Mouse (Mus musculus): ENCODE data around the gene Acsbg2. TPM values are rescaled to one million over a fixed set of nuclear protein-coding genes. Genes with fewer than 3 reads are reported as not detected.

Acsbg2 gene
- polyA plus RNA-seq, 1 experiment = not detected

- H3K9me3 ChIP-seq (ENCODE audit: control insufficient read depth, low read length) = no peaks in the 10 kb centered on the region
- no peak for TF ChIP-seq TAL1 (IDR thresholded peaks at IDR 0.05; ENCODE audit: low read length)
- TF ChIP-seq GATA1 (IDR thresholded peaks at IDR 0.05; ENCODE audit: low read length) = no peak
- H3K4me1 ChIP-seq (ENCODE audit: control insufficient read depth) = no peaks in the 10 kb centered on the region
- no peak overlapping the region for H3K4me3 ChIP-seq (replicated peaks)
- H3K27me3 ChIP-seq (ENCODE audit: control insufficient read depth) = no peaks in the 10 kb centered on the region; the same call in 1 of the 2 replicates
- H3K36me3 ChIP-seq (ENCODE audit: control insufficient read depth) = no peaks in the 10 kb centered on the region
These were observed 2.7 kb upstream of the Acsbg2 start for GRCm38 (mm10) chr17:56876981-56877380.

- Histone ChIP-seq H3K4me3 (replicated peaks) (no peak overlapping the region), H3K9me3 (ENCODE audit: control insufficient read depth, low read length) (no peaks in the 10 kb centered on the region), H3K27me3 (ENCODE audit: control insufficient read depth) (no peaks in the 10 kb centered on the region; the same call in 1 of the 2 replicates), H3K4me1 (ENCODE audit: control insufficient read depth) (no peaks in the 10 kb centered on the region), H3K36me3 (ENCODE audit: control insufficient read depth) (no peaks in the 10 kb centered on the region)
- TF ChIP-seq GATA1 (IDR thresholded peaks at IDR 0.05; ENCODE audit: low read length) (no peak), TAL1 (IDR thresholded peaks at IDR 0.05; ENCODE audit: low read length) (no peak)
These were observed 2.2 kb upstream of the Acsbg2 start for GRCm38 (mm10) chr17:56876465-56876864.

- H3K4me1 ChIP-seq (ENCODE audit: control insufficient read depth) = peaks cover 5% of the 10 kb centered on the region
- no peak for TF ChIP-seq TAL1 (IDR thresholded peaks at IDR 0.05; ENCODE audit: low read length)
- TF ChIP-seq GATA1 (IDR thresholded peaks at IDR 0.05; ENCODE audit: low read length) = no peak
- H3K36me3 ChIP-seq (ENCODE audit: control insufficient read depth) = no peaks in the 10 kb centered on the region
- H3K9me3 ChIP-seq (ENCODE audit: control insufficient read depth, low read length) = no peaks in the 10 kb centered on the region
- no peaks in the 10 kb centered on the region; the same call in 1 of the 2 replicates for H3K27me3 ChIP-seq (ENCODE audit: control insufficient read depth)
- no peak within 1 kb of the TSS for H3K4me3 ChIP-seq (replicated peaks)
These were observed 847 bp upstream of the Acsbg2 start, which contains the start of gene 1700061G19Rik for GRCm38 (mm10) chr17:56874936-56875651. TSS of gene 1700061G19Rik (plus strand) at chr17:56875477.

GRCm38 (mm10) chr17:56872512-56872911 is 1.7 kb downstream of the Acsbg2 start:
- H3K36me3 ChIP-seq (ENCODE audit: control insufficient read depth) = no peaks in the 10 kb centered on the region
- TF ChIP-seq TAL1 (IDR thresholded peaks at IDR 0.05; ENCODE audit: low read length) = no peak
- TF ChIP-seq GATA1 (IDR thresholded peaks at IDR 0.05; ENCODE audit: low read length) = no peak
- H3K9me3 ChIP-seq (ENCODE audit: control insufficient read depth, low read length) = no peaks in the 10 kb centered on the region
- no peak overlapping the region for H3K4me3 ChIP-seq (replicated peaks)
- H3K27me3 ChIP-seq (ENCODE audit: control insufficient read depth) = no peaks in the 10 kb centered on the region; the same call in 1 of the 2 replicates
- H3K4me1 ChIP-seq (ENCODE audit: control insufficient read depth) = peaks cover 6% of the 10 kb centered on the region

GRCm38 (mm10) chr17:56871767-56872166 is 2.5 kb downstream of the Acsbg2 start:
- Histone ChIP-seq H3K27me3 (ENCODE audit: control insufficient read depth) (no peaks in the 10 kb centered on the region; the same call in none of the 2 replicates), H3K4me1 (ENCODE audit: control insufficient read depth) (peaks cover 6% of the 10 kb centered on the region), H3K36me3 (ENCODE audit: control insufficient read depth) (no peaks in the 10 kb centered on the region), H3K9me3 (ENCODE audit: control insufficient read depth, low read length) (peaks cover 6% of the 10 kb centered on the region), H3K4me3 (replicated peaks) (no peak overlapping the region)
- no peak for TF ChIP-seq TAL1 (IDR thresholded peaks at IDR 0.05; ENCODE audit: low read length)
- no peak for TF ChIP-seq GATA1 (IDR thresholded peaks at IDR 0.05; ENCODE audit: low read length)

- H3K27me3 ChIP-seq (ENCODE audit: control insufficient read depth) = no peaks in the 10 kb centered on the region; the same call in 1 of the 2 replicates
- peaks cover 10% of the 10 kb centered on the region for H3K9me3 ChIP-seq (ENCODE audit: control insufficient read depth, low read length)
- peaks cover 6% of the 10 kb centered on the region for H3K4me1 ChIP-seq (ENCODE audit: control insufficient read depth)
- no peaks in the 10 kb centered on the region for H3K36me3 ChIP-seq (ENCODE audit: control insufficient read depth)
- TF ChIP-seq GATA1 (IDR thresholded peaks at IDR 0.05; ENCODE audit: low read length) (no peak), TAL1 (IDR thresholded peaks at IDR 0.05; ENCODE audit: low read length) (no peak)
- no peak overlapping the region for H3K4me3 ChIP-seq (replicated peaks)
These were observed 3.8 kb downstream of the Acsbg2 start for GRCm38 (mm10) chr17:56870287-56870953.

- TF ChIP-seq TAL1 (IDR thresholded peaks at IDR 0.05; ENCODE audit: low read length) = no peak
- no peak for TF ChIP-seq GATA1 (IDR thresholded peaks at IDR 0.05; ENCODE audit: low read length)
- Histone ChIP-seq H3K27me3 (ENCODE audit: control insufficient read depth) (no peaks in the 10 kb centered on the region; the same call in 1 of the 2 replicates), H3K9me3 (ENCODE audit: control insufficient read depth, low read length) (peaks cover 10% of the 10 kb centered on the region), H3K4me3 (replicated peaks) (no peak overlapping the region), H3K4me1 (ENCODE audit: control insufficient read depth) (peaks cover 6% of the 10 kb centered on the region), H3K36me3 (ENCODE audit: control insufficient read depth) (no peaks in the 10 kb centered on the region)
These were observed 4.7 kb downstream of the Acsbg2 start for GRCm38 (mm10) chr17:56869481-56869977.

- no peaks in the 10 kb centered on the region; the same call in 1 of the 2 replicates for H3K27me3 ChIP-seq (ENCODE audit: control insufficient read depth)
- TF ChIP-seq GATA1 (IDR thresholded peaks at IDR 0.05; ENCODE audit: low read length) (no peak), TAL1 (IDR thresholded peaks at IDR 0.05; ENCODE audit: low read length) (no peak)
These were observed 8.2 kb downstream of the Acsbg2 start for GRCm38 (mm10) chr17:56866071-56866470.

GRCm38 (mm10) chr17:56861197-56861596 is 13.1 kb downstream of the Acsbg2 start:
- no peak for TF ChIP-seq TAL1 (IDR thresholded peaks at IDR 0.05; ENCODE audit: low read length)
- no peak for TF ChIP-seq GATA1 (IDR thresholded peaks at IDR 0.05; ENCODE audit: low read length)
- H3K4me3 ChIP-seq (replicated peaks) = no peak overlapping the region
- H3K4me1 ChIP-seq (ENCODE audit: control insufficient read depth) = peaks cover 8% of the 10 kb centered on the region
- peaks cover 2% of the 10 kb centered on the region; the same call in 1 of the 2 replicates for H3K9me3 ChIP-seq (ENCODE audit: control insufficient read depth, low read length)
- H3K36me3 ChIP-seq (ENCODE audit: control insufficient read depth) = no peaks in the 10 kb centered on the region
- no peaks in the 10 kb centered on the region for H3K27me3 ChIP-seq (ENCODE audit: control insufficient read depth)

More at GRCm38 (mm10) chr17:56866071-56866470, 8.2 kb downstream of the Acsbg2 start:
- Histone ChIP-seq H3K4me3 (replicated peaks) (no peak overlapping the region), H3K36me3 (ENCODE audit: control insufficient read depth) (no peaks in the 10 kb centered on the region), H3K4me1 (ENCODE audit: control insufficient read depth) (peaks cover 13% of the 10 kb centered on the region), H3K9me3 (ENCODE audit: control insufficient read depth, low read length) (peaks cover 10% of the 10 kb centered on the region)
